Mouse (Mus musculus): Measurements from ENCODE around the gene Olfr59.

The Olfr59 gene

GRCm38 (mm10) chr11:74283436-74283835, at the start of gene Olfr59:
Olfr59 (plus strand) TSS chr11:74283736.
- in situ Hi-C loops (cut with MboI, MseI), result loop anchor here (10.0 kb wide), 1 partner anchor 449 kb away; no protein-coding TSS in a partner anchor

GRCm38 (mm10) chr11:74241201-74241600, 42.3 kb upstream of the Olfr59 start:
- in situ Hi-C loops (cut with MboI, MseI), result no loop called here

GRCm38 (mm10) chr11:74259508-74259907, 24.0 kb upstream of the Olfr59 start, which contains the start of gene Olfr406:
Olfr406 (plus strand) TSS chr11:74259808.
- in situ Hi-C loops (cut with MboI, MseI), result no loop called here

GRCm38 (mm10) chr11:74287256-74287655, 3.7 kb downstream of the Olfr59 start:
- in situ Hi-C loops (cut with MboI, MseI), result loop anchor here (10.0 kb wide), 1 partner anchor 452 kb away; no protein-coding TSS in a partner anchor

DNA sequence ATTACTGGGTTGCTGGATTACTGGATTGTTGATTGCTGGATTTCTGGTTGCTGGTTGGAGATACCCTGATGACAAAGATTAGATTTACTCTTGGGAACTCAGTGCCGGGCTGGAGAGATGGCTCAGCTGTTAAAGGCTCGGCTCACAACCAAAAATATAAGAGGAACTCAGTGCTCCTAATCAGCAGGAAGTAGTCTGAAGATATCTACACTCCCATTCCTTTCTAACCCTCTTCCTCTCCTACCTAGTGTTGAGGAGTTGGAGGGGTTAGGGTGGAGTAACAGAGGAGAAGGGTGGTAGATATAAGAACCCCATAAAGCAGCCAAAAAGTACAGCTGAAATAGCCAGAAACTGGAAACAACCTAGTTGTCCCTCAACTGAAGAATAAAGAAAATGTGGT, 42.5 kb downstream of the Olfr59 start:
- in situ Hi-C loops (cut with MboI, MseI), result no loop called here

GRCm38 (mm10) chr11:74328781-74329180, 45.2 kb downstream of the Olfr59 start:
- in situ Hi-C loops (cut with MboI, MseI), result no loop called here

DNA sequence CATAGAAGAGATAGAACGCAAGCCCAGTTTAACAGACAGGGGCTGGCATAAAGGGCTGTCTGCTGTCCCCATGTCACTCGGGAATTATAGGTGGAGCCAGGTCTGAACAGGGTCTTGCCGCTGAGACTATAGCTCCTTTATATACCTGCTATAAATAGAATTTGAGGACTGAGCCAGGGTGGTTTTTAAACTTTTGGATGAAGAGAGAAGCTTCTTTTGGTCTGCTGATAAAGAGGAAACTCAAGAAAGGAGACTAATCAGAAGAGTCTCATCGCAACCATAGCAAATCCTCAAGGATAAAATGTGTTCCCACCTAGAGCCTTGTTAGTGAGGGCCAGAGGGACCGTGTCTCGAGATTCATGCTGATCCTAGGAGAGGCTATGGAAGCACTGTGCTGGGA, 54.4 kb downstream of the Olfr59 start, which contains the start of gene Olfr410:
Olfr410 (minus strand) TSS at position 101 of the 400 bp plus-strand sequence.
- in situ Hi-C loops (cut with MboI, MseI), result no loop called here

Measured in regulatory T cell (primary cell).